Mouse (Mus musculus) embryo, embryonic 10 days (tissue): ENCODE results near the gene Onecut1.

Experiments
- DNase-seq: peaks from one replicate; pipeline ENCODE4 v3.0.0-alpha.2; 2015; ENCODE audit warnings: low spot score

The Onecut1 gene

DNA sequence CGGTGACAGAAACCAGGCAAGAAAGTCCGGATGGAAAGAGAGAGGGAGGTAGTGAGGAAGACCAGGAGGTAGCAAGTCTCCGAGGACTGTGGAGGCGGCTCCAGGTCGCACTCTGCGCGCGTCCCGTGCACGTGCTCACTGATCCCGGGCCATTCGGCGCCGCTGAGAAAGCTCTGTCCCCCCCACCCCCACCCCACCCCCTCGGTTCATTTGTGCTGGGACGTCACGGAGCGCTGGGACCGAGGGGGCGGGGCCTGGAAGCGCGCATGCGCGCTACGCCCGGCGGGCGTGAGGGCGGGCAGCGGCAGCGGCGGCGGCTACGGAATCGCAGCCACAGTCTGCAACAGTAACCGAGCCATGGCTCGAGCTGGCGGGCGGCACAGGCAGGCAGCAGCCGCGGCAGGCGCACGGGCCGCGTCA is at the start of gene Onecut1:
Gene Onecut1 (plus strand): TSS at position 361 of the 420 bp plus-strand sequence.
- peak; percentile 70 for DNase-seq

DNA sequence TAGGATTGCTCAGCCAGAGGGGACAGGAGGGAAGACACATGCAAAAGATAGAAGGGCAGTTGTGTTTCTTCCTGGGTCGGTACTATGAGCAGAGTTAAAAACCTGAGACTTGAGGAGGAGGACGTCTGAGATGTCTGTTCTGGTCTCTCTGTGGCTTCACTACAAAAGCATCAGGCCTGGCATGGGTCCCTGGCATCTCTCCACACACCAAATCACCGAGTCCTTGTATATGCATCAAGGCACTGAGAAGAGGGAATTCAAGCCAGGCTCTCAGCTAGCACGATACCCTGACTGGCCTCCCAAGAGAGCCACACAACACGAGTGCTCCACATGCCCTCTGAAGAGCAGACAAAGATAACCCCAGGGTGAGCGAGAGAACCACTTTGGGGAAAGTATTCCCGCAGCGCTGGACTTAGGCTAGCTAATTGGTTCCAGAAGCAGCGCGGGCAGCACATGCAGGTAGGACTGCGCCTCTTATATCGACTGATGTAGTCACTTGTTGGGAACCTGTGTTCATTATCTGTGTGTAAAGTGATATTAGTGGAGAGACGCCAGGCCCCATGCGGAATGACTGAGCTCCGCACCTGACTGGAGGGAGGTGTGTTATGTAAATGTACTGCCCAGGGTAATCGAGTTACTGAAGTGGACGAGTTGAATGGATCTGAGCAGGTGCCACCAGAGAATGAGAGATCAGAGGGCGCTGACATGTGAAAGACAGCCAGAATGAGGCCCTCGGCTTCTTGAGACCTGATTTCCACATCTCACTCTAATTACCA is 41.8 kb upstream of the Onecut1 start:
- DNase-seq = peak; percentile 6

DNA sequence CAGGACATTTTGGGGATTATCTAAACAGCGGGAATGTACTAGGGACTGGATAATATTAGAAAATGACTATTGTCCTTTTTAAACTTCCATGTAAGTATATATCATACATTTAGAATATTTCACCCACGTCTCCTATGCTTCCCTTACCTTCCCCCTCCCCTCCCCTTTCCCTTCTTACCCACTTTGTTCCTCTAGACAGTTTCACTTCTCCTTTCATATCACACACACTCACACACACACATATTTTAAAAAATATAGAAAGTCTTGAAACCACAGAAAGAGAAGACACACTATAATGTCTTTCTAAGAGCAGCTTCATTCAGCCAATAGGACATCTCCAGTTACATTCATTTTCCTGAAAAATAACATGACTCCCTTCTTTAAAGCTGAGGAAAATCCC is 36.6 kb upstream of the Onecut1 start:
- DNase-seq = no peak

DNA sequence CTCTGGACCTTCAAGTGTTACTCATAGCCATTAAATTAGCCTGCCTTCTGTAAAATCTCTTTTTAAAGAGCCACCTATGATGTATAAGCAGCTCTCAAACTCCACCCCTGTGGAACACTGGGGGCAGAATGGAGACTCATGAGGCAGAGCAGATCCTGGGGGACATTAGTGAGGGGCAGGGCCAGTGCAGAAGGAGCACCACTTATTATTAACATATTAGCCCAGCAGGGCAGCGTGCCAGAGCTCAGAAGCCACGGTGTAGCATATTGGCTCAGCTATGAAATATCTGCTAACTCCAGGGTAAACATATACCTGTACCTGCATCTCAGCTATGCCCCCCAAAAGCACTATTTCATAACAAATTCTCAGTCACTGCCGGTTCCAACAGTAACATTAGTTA is 32.5 kb upstream of the Onecut1 start:
- no peak for DNase-seq

DNA sequence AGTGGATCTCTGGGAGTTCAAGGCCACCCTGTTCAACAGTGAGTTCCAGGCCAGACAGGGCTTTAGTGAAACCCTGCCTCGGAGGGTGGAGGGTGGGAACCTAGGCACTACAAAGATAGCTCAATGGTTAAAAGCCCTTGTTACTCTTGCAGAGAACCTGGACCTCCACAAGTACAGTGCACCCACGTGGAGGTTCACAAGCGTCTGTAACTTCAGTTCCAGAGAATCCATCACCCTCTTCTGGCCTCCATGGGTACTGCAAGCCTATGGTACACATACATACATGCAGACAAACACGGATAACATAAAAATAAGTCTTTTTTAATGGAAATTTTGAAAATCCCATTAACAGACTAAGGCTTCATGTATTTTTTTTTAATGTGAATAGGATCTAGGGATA is 18.8 kb upstream of the Onecut1 start:
- no peak for DNase-seq

DNA sequence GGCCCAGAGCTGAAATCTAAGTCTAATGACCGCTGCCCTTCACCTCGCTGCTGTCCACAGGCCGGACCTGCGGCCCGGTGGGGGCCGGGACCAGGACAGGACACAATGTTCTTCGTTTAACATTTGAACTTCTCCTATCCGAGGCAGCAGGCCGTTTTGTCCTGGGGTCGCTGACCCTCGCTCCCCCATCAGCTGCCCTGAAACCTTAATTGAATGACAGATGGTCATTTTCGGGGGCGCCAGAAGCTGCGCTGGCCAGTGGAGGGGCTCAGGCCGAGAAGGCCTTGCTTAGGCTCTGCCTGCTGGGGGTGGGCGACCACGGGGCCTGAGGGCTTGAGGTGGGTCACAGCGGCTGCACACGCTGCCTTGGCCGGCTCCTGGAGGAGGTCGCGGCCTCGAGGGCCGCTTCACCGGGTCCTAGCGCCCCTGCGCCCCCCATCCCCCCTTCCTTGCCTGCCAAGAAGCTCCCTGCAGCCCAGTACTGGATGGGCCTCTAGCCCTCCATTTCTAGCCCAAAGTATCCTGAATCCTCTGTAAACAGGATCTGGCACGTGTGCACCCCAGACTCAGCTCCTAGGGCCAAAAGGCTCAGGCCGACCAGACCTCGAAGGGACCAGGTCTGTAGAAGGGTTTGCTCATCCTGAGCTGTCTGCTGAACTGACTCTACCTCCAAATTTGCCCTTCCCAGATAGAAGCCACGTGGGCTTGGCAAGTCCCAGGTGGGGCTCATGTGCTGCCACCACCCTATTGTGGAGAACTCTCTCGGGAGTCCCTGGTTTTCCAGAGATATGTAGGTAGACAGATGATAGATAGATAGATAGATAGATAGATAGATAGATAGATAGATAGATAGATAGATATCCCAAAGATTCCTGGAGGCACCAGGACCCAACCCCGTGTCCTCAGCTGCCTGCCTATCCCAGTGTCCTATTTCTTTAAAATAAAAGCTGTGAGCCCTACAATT is 14.6 kb upstream of the Onecut1 start:
- DNase-seq = peak; percentile 45

DNA sequence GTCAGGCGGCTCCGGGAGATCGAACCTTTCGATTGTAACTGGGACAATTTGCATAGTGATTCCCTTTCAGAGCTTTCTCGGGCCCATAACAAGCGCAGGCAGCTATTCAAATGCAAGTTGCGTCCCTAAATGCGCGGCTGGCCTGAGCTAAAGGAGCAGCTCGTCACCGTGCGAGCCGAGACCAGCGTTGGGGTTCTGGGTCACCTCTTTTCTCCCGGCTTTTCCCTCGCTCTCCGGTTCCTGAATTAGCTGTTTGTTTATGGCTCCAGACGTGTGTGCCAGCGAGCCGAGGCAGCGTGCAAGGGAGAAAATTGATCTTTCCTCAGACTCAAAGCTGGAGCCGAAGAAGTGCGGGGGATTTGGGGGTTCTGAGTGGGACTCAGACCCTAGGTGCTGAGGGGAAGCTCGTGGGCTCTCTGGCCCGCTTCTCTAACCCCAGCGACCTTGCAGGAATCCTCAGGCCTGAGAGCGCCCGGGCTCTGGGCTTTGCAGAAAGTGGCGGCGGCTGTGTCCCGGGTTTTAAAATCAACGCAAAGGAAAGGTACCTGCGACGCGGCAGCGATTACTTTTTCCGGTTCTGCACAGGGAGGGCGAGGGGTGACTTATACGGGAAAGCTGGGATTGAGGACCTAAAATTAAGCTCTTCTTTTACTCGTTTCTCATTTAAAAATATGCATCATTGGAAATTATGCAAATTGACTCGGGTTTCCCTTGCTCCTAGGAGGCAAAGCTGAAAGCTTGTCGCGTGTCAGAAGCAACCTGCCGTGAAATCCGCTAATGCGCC is 13.1 kb upstream of the Onecut1 start:
- peak; percentile 61 for DNase-seq

DNA sequence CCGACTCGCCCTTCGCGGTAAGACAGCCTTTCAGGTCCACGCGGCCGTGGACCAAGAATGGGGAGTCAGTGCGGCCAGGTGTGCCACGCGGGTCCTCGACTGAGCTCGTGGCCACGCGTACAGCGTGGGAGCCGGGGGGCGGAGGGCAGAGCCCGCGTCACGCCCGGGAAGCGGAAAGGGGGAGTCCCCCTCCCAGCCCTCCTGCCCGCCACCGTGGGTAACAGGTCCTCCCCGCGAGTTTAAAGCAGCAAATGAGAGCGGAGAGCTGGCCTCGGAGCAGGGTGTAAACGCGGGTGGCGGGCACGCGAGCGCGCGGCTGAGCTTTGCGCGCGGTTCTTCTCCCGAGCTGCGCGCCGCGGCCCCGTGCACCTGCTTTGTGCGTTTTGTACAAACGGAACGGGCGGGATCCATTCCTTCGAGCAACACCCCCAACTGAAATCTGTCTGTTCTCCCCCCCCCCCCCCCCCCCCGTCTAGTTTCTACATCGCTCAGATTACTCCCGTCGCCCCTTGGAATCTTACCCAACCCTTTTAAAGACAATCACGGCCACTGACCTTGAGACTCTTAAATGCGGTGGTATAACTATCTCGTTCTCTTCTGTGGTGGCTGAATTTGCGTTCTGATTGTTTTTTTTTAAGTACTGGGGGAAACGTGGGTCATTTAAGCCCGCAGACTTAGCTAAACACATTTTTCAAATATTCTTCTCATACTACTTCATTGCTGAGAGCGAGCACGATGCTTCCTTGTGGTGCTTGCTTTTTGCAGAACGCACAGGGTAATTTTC is 12.3 kb upstream of the Onecut1 start:
- DNase-seq = peak; percentile 45

DNA sequence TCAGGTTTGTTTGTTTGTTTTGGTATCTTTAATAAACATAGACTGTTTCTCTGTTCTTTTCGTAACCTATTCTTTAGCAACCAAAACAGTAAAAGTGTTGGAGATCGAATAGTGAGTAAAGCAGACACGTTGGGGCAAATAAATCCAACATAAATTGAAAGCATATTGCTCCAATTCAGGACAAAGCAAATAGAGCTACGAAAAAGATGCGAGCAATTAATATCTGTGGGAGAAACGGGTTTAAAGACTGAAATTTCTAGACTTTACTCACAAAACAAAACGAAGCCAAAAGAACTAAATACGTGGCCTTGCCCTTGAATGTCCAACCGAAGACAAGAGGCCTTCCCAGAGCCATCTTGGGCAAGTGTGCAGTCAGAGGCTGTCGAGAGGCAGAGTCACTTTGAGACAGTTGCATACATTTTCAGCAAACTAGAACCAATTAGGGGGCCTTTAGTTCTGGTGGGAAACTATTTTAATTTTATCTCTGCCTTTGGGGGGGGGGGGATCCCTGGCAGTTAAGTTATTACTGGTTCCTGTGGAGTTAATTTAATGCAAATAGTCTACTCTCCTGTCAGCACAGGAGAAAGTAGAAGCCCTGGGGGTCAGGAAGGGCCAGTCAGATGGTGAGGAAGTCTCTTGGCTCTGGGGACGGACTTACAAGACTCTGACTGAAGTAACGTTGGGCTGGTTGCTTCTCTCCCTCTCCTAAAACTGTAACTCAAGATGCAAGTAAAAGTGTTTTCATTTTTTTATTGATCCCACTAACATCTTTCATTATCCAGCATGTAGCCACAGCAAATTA is 11.5 kb upstream of the Onecut1 start:
- peak; percentile 42 for DNase-seq

DNA sequence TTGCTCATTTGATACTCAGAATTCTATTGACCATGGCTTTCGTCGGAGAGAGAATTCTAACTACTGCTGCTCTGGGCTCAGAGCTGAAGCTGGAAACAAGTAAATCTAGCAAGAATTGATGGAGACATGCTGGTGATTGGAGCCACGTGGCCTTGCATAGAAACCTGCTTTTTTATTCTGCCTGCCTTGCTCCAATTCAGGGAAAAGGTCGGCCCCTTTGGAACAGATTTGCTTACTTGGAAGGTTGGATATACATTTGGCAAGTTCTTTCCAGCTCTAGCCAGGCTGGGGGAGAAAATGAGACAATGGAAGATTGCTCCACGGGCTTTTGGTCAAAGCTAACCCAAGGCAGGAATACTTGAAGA is 11.0 kb upstream of the Onecut1 start:
- DNase-seq = no peak

DNA sequence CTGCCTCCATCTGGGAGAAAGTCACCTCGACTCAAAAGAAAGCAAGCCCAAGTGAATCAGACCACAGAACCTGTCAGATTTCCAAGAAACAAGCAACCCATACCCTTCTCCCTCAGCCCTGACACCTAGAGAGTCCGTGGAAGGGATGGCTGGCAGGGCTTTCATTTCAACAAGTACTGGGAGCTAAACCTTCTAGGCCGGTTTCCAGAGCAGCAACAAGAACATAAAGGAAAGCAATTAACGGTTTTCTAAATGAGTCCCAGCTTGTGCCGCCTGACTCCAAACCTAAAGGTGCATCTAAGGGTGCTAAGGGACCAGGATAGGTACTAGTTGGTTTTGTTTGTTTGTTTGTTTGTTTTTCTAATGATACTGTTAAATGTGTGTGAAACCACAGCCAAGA is 10.1 kb upstream of the Onecut1 start:
- no peak for DNase-seq

DNA sequence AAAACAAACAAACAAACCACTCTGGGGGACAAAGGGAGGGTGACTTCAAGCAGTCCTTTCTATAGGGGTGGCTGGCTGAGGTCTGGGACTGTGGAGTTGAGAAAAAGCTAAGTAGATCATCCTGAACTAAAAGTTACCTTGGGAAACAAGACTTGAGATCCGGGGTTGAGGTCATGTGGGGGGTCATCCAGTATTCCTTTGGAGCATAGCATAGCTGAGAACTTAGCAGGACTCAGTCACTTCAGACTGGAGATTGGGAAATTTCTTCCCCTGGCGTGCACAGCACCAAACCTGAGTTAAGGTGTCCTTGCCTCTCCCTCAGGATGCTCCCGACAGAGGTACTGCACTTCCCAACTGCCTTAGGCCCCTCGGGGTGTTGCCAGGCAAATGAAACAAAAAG is 9.4 kb upstream of the Onecut1 start:
- no peak for DNase-seq

DNA sequence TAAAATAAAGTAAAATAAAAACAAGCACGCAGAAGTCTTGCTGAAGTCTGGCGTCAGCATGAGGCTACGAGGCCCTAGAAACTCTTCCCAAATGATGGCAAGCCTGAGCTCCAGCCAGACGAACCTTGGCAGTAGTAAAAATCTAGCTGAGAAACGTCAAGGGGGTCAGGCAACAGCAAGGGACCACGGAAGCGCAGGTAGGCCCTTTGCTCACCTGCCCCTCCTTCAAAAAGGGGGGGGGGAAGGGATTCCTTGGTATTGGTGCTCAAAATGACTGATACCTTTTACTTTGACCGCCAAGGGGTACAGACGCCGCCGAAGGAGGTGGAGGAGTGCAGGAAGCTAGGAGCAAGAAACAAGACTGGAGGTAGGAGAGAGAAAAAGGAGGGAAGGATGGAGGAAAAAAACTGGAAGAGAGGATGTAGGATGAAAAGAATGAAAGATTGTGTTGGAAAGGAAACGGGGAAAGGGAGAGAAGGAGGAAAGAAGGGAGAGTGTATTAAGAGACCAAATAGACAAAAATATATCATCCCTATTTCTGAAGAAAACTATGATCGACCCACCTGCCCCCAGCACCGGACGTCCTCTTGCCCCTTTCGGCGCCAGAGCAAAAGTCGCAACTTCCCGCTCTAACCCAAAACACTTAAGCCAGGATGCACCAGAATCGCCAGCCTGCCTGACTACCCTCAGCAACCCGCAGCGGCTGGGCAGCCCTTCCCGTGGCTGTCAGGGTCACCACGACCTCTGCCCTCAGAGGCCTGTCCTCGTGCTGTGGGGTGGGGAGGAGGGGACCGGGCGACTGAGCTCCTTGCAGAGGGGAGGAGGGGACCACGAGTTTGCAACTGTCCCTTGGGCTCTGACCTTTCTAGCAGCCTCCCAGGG is 8.3 kb upstream of the Onecut1 start:
- peak; percentile 54 for DNase-seq

DNA sequence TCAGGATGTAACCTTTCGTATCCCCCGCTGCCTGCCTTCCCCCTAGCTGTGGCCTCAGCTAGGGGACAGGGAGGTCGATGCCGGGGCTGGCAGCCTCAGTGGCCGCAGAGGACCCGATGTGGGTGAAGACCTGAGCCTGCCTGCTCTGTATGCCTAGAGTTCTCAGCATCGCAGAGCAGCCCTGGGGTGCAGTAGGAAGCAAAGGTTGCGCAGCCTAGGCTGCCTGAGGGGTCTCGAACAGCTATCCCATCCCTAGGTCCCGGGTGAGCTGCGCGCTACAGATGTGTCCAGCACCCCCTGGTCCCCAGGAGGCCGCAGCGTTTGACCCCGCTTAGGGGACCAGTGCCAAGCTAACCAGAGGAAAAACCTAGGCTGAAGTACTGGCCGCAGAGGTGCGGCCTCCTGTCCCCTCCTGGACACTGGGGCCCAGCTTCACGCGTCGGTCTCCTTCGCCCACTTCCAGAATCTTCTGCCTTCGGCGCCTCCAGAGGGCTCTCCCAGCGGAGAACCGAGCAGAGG is 7.6 kb upstream of the Onecut1 start:
- DNase-seq = peak; percentile 55

DNA sequence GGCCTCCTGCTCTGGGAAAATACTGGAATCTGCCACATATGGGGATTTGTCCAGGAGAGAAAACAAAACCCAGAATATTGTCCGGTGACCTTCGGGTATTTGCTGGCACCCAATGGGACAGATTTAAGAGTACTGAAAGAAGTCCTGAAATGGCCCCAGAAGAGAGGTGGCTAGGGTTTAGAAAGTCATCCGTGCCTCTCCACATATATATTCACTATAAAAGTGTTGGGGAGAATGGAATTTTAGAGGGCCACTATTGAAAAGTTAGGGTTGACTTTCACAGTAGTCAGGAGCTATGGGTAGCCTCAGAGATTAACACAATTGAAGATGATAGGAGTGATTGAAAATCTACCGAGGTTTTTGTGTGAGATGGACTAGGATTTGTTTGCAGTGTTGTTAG is 6.3 kb upstream of the Onecut1 start:
- no peak for DNase-seq

DNA sequence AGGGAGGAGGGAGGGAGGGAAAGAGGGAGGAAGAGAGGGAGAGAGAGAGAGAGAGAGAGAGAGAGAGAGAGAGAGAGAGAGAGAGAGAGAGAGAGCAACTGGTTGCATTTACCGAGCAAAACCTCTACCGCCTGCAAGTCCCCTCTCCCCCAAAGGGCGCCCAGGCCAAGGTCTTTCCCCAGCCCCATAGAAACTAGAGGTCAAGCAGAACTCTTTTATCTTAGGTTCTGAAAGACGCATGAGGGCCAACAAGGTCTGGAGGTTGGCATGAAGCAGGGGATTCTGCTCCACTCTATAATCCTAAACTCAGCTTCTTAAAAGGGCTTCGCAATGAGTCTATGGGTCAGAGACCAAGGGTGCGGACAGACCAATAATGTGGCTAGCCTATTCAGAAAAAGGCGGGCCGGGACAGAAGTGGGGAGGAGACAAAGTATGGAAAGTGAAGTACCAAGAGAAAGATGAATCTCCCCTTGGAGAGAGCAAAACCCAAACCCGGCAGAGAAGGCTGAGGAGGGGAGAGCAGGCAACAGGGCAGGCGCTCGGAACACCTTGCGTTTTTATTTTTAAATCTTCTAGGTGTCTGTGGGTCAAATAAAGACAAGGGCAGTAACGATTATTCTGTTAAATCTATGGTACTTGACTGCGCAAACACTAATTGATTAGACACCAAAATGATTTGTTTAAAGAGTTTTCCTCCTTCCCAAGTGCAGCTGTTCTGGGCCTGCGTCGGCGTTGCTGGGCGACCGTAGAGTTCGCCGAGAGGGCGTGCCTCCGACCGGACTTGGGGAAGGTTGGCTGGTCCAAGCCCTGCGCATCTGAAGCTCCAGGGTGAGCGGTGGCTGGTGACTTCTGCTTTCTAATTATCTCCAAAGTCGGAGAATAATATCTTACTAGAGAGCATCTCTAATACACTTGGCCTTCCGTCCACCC is 4.9 kb upstream of the Onecut1 start:
- peak; percentile 79 for DNase-seq

DNA sequence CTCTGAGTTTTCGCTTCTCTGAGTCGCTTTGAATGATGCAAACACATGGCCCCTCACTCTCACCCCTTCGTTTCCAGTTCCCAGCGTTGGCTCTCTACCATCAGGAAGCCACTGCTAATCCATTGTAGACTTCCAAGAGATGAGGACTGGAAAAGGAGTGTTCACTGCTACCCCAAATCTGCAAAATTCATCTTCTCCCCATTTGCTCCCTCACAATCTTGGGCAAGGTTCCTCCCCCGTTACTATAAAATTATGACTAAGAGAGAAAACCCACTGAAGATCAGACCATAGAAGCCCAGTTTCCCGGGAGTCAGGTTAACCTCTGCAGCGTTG is 4.2 kb upstream of the Onecut1 start:
- no peak for DNase-seq

DNA sequence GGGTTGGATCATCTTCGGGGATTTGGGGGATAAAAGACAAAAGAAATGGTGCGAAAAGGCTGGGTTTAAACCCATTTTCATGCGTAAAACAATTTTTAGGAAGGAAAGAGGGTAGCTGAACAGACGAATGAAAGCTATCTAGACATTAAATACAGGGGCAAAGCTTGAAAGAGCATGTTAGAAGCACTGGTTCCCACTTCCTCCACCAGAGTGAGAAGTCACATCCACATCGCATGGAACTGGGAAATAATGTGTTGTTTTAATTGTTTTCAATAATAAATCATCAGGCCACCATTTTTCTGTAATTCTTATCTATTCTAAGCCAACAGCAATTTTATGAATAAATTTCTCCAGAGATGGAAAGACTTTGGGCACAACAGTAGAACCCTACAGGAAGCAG is 3.6 kb upstream of the Onecut1 start:
- DNase-seq = no peak
